Mouse (Mus musculus) right cerebral cortex, postnatal 10 days (tissue): ENCODE measurements around the gene Olfr1358.
"Not testable (repeated sequence)": the region's sequence is repeated elsewhere in the genome, so short reads cannot be mapped to it uniquely, and the experiment has no call there.

Experiments used
- DNase-seq, 2 experiments: peaks; one replicate each; pipeline ENCODE4 v3.0.0; 2021; ENCODE audit warnings: low spot score in 2 of 2

The Olfr1358 gene

DNA sequence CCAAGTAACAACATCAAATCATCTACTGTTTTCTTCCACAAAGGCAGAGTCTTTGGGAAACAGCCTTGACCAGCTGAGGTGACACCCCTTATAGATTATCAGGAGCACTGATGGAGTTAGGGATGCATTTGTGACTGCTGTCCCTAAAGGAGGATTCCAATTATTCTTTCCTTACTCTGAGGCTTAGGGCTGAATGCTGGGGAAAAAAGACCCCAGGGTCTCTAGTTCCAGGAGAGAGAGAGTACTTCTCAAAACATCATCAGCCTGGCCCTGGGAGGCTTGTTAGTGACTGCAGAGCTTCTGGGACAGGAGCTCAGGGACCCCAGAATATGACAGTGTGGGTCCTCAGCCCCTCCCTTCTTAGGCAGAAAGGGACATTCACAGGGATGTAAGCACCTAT, at the start of gene Olfr1358:
Gene Olfr1358, plus strand, starts transcription at position 301 of the 400 bp plus-strand sequence.
- DNase-seq, result no peak

DNA sequence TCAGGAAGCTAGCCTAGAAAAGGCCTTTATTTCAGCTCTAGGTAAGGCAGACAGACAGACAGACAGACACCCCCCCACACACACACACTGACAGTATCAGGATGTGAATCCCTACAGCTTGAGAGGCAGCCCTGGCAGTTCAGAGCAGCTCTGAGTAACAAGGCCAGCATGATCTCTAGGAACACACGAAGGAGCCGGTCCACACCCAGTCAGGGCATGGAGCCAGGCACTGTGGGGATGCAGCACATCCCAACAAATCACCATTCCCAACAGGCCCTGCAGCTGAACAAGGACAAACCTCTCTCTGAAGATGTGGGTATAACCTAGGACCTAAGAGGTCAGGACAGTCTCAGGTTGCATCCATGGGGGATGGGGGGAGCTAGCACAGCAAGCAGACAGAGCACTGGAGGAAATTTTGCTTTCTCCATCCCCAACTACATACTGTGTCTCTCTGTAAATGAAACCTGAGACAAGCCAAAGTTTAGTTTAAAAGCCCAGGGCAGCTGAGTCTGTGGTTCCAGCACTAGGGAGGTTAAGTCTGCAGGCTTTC, 49.4 kb upstream of the Olfr1358 start:
- no peak for DNase-seq

- DNase-seq, result peak in 1 of 2 experiments; percentile 54
Measured at GRCm38 (mm10) chr10:78470582-78471313, 46.5 kb upstream of the Olfr1358 start.

GRCm38 (mm10) chr10:78472046-78472445, 45.2 kb upstream of the Olfr1358 start:
- DNase-seq, result no peak

DNA sequence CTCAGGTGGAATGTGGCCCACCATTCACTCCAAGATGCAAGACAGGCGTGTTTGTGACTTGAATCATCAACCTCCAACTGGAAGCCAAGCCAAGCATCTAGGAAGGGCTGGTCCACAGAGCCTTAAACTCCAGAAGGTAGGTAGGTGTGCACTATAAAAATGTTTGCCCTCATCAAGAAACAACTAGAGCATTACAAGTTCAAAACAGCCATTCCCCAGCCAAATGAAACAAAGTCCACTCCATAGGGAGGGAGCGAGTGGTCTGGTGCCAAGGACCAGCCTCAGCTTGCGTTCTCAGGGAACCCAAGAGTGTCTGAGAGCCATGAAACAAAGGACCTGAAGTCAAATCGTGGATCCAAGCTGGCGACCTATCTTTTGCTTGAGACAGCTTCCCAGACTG, 43.8 kb upstream of the Olfr1358 start:
- no peak for DNase-seq

- no peak for DNase-seq
Measured at GRCm38 (mm10) chr10:78474759-78475158, 42.5 kb upstream of the Olfr1358 start.

GRCm38 (mm10) chr10:78476821-78477220, 40.4 kb upstream of the Olfr1358 start:
- no peak for DNase-seq

DNA sequence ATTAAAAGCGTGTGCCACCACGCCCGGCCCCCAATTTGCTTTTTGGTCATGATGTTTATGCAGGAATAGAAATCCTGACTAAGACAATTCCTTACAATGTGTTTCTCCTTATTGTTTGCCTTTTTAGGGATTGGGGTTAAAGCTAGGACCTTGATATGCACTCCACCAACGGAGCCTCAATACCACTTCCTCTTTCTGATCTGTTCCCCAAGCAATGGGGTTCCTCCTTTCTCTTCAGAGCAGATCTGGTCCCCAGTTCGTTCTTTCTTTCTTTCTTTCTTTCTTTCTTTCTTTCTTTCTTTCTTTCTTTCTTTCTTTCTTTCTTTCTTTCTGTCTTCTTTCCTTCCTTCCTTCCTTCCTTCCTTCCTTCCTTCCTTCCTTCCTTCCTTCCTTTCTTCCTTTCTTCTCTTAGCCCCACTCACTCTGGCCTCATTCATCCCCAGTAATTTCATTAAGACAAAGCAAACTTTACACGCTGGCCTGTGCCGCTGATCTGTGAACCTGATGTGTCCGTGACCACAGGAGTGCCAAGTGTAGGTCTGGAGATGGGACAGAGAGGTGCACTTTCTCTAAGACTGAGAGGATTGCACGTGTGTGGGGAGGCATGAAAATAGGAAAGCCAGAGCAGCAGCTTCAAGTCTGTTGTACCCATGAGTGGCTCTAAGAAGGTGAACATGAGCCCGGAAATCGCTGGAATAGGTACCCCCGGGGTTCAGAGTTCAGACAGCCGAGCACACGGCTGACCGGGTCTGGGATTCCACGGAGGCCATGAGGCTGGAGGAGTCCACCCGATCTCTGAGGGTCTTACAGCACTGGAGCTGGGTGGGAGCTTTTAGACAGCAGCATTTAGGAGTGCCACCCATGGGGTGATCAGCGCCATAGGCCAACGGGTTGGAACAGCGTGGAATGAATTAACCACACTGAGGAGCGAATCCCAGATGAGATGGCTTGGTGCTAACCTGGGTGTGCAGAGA, 36.0 kb upstream of the Olfr1358 start:
- DNase-seq, result no peak

GRCm38 (mm10) chr10:78481928-78482499, 35.2 kb upstream of the Olfr1358 start:
- peak in 1 of 2 experiments; percentile 60 for DNase-seq

DNA sequence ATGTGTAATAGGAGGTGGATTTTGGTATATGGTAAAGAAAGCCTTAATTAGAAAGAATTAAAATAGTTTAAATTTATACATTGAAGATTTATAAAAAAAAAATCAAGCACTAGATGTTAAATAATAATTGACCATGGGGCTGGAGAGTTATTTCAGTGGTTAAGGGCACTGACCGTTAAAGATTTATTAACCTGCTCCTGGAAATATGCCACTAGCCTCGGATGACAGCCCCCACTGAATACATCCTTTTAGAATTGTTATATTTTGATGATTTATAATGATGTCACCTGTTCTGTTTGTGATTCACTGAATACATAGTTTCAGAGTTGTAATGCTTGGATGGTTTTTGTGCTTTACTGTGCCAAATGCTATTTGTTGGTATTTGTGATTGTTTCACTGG, 31.9 kb upstream of the Olfr1358 start:
- not testable (repeated sequence) for DNase-seq

GRCm38 (mm10) chr10:78486871-78487270, 30.4 kb upstream of the Olfr1358 start:
- DNase-seq, result no peak

DNA sequence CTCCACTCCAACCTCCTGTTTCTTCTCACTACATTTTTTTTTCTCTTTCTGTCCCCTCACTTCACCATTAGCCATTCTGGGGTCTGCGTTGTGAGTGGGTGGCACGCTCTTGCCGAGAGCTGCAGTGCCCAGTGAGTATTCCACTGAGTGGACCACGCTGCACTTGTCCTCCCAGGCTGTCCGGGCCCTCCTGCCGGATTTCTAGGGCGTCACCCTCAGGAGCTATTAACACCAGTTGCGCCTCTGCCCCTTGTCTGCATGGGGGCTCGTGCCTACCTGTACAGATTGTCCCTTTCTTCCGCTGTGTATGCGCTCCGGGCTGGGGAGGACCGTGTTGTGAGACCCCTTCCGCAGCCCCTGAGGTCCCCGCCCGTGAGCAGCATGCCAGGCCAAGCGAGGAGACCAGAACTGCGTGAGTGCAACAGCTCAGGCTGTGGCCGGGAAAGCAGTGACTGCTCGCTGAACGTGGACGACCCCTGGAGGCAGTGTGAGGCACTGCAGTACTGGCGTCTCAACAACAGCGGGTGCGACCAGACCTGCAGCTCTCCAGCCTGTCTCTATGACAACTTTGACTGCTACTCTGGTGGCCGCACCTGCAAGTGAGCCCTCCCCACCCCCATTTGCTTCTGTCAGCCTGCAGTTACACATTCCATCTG, 29.7 kb upstream of the Olfr1358 start:
- peak; percentile 77 to 83 for DNase-seq

- no peak for DNase-seq
Measured at GRCm38 (mm10) chr10:78502986-78503733, 14.1 kb upstream of the Olfr1358 start.

GRCm38 (mm10) chr10:78519792-78520191, 2.6 kb downstream of the Olfr1358 start:
- no peak for DNase-seq

DNA sequence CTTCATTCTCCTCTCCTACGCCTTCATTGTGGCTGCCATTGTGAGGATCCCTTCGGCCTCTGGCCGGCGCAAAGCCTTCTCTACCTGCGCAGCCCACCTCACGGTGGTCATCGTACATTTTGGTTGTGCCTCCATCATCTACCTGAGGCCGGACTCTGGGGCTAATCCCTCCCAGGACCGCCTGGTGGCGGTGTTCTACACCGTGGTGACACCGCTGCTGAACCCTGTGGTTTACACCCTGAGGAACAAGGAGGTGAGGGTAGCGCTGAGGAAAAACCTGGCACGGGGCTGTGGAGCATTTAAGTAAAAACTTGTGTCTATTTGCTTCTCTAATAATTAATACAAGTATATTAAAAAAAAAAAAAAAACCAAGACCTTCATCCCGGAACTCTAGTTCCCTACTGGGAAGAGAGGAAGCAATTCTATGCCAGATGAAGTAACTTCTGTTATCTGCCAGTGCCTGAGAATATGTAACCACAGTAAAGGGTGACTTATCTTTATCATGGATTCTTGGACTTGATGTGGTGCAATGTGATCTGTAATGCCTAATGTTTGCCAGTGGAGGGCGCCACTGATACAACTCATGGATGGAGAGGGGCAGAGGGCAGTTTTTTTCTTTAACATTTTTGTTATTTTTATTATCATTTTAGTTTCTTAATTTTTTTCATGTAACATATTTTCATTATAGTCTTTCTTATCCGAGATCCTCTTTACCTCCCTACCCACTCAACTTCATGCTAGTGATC, 3.2 kb downstream of the Olfr1358 start:
- DNase-seq, result no peak

DNA sequence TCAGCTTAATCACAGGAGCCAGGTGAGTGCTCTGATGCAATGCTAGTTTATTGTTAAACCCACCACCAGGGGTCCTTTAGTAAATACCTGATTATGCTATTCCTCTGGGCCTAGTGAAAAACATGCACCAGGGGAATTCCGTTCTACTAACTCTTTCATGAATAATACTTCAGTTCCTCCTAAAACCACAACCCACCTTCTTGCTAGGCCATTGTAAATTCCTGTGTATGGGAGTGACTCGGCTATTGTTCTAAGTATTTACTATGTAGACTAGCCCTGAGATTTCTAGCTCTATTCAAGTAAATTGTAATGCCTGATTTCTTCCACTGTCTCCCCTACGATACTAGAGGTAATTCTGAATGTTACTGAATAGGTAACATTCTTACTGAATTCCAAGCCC, 7.8 kb downstream of the Olfr1358 start:
- DNase-seq, result not testable (repeated sequence)

DNA sequence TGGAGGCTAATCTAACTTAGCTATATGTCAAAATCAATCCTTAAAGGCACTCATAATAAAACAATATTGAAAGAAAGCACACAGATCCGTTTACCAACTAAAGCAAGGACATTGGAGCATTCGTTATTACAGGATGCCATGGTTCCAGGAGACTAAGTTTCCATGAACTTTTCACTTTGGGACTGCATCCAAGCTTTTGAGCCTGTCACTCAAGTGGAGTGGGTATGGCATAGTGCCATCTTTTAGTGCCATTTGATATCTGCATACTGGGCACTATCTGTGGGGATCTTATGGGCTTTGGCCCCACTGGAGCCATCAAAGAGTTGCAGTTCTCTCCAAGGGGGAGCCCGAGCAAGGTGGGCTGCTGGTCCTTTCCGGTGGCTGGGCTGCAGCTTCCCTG, 8.3 kb downstream of the Olfr1358 start:
- no peak for DNase-seq

- peak in 1 of 2 experiments; percentile 26 for DNase-seq
Measured at GRCm38 (mm10) chr10:78540943-78541342, 23.7 kb downstream of the Olfr1358 start.

GRCm38 (mm10) chr10:78565070-78565469, 47.8 kb downstream of the Olfr1358 start:
- DNase-seq, result no peak

DNA sequence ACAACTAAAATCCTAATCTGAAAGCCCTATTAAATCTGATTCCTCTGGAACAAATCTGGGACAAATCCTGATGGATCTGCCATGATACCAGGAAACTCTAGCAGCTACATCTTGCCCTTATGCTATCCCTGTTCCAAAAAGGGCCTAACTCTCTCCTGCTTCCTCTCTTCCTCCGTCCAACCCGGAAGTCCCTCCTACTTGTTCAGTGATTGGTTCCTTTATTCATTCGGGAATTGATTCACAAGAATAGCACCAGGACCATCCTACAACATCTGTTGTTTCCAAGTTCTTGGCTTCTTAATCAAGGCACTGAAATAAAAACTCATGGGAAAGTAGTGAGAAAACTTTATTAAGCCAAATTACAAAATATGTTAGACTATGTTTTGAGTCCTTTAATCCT, 52.0 kb downstream of the Olfr1358 start:
- no peak for DNase-seq
